Mouse (Mus musculus) erythroid progenitor cell, adult 5-6 weeks (primary cell): ENCODE data around the gene Cmklr1. TPM values are rescaled to one million over a fixed set of nuclear protein-coding genes. Genes with fewer than 3 reads are reported as not detected.

Experiments
- ATAC-seq: replicated peaks from 2 replicates; pipeline ENCODE4 v1.8.0; 2016; ENCODE audit warnings: moderate number of reproducible peaks, mild to moderate bottlenecking, moderate TSS enrichment, inconsistent platforms; ENCODE audit not compliant: poor library complexity, low FRiP score, severe bottlenecking
- total RNA-seq, 2 experiments: library from RNA; stranded (forward) in 1 of 2; stranded (reverse) in 1 of 2; fragments of 150-400 nt in 1 of 2; fragments of 186-747, 209-891 nt in 1 of 2; gene quantifications; 2 replicates each; pipeline versions ENCODE4 v1.2.3 to v1.2.4; 2015 to 2017; ENCODE audit warnings: low replicate concordance in 2 of 2

Cmklr1 gene
- total RNA-seq (2015; ENCODE audit: low replicate concordance) (2.2 and 3.4 TPM in 2 replicates), total RNA-seq (2017; ENCODE audit: low replicate concordance) (1.5 and 8.7 TPM in 2 replicates)

- ATAC-seq = no peak
Observed at GRCm38 (mm10) chr5:113650035-113650865, at the start of gene Cmklr1. Gene Cmklr1, minus strand, starts transcription at chr5:113650426.

GRCm38 (mm10) chr5:113694415-113694814 lies 44.2 kb upstream of the Cmklr1 start:
- ATAC-seq = no peak

- no peak for ATAC-seq
Observed at GRCm38 (mm10) chr5:113694000-113694399, 43.8 kb upstream of the Cmklr1 start.

- ATAC-seq = no peak
Observed at GRCm38 (mm10) chr5:113693196-113693755, 43.0 kb upstream of the Cmklr1 start.

GRCm38 (mm10) chr5:113690866-113691265 lies 40.6 kb upstream of the Cmklr1 start:
- ATAC-seq = no peak

- ATAC-seq = no peak
Observed at GRCm38 (mm10) chr5:113690069-113690548, 39.9 kb upstream of the Cmklr1 start.

- ATAC-seq = no peak
Observed at GRCm38 (mm10) chr5:113687514-113687913, 37.3 kb upstream of the Cmklr1 start.

- ATAC-seq = no peak
Observed at GRCm38 (mm10) chr5:113685471-113685870, 35.2 kb upstream of the Cmklr1 start.

- ATAC-seq = no peak
Observed at GRCm38 (mm10) chr5:113683246-113683645, 33.0 kb upstream of the Cmklr1 start.

- no peak for ATAC-seq
Observed at GRCm38 (mm10) chr5:113682472-113682871, 32.2 kb upstream of the Cmklr1 start.

- ATAC-seq = no peak
Observed at GRCm38 (mm10) chr5:113681219-113681618, 31.0 kb upstream of the Cmklr1 start.

GRCm38 (mm10) chr5:113679509-113679908 lies 29.3 kb upstream of the Cmklr1 start:
- ATAC-seq = no peak

- ATAC-seq = no peak
Observed at GRCm38 (mm10) chr5:113678743-113679452, 28.7 kb upstream of the Cmklr1 start.

- ATAC-seq = no peak
Observed at GRCm38 (mm10) chr5:113677541-113677940, 27.3 kb upstream of the Cmklr1 start.

- no peak for ATAC-seq
Observed at GRCm38 (mm10) chr5:113674851-113675250, 24.6 kb upstream of the Cmklr1 start.

- no peak for ATAC-seq
Observed at GRCm38 (mm10) chr5:113672456-113672855, 22.2 kb upstream of the Cmklr1 start.

GRCm38 (mm10) chr5:113670597-113670996 lies 20.4 kb upstream of the Cmklr1 start:
- ATAC-seq = no peak

GRCm38 (mm10) chr5:113670110-113670509 lies 19.9 kb upstream of the Cmklr1 start:
- ATAC-seq = no peak

GRCm38 (mm10) chr5:113664629-113665195 lies 14.5 kb upstream of the Cmklr1 start:
- ATAC-seq = no peak

GRCm38 (mm10) chr5:113664127-113664526 lies 13.9 kb upstream of the Cmklr1 start:
- ATAC-seq = no peak
